Mouse (Mus musculus) ES-Bruce4 (cell line): ENCODE results near the gene Bmp5. TPM values are rescaled to one million over a fixed set of nuclear protein-coding genes. Genes with fewer than 3 reads are reported as not detected.

Experiments
- H3K27ac ChIP-seq: 2 replicates; pipeline ENCODE4 v1.5.1; 2012; ENCODE audit warnings: low read length, inconsistent platforms; ENCODE audit not compliant: insufficient read depth
- H3K27me3 ChIP-seq: 2 replicates; pipeline ENCODE4 v1.6.1; 2012; ENCODE audit warnings: mild to moderate bottlenecking, low read length, inconsistent platforms; ENCODE audit not compliant: control insufficient read depth, poor library complexity, insufficient read depth, severe bottlenecking
- H3K36me3 ChIP-seq: 2 replicates; pipeline ENCODE4 v1.6.1; 2012; ENCODE audit warnings: inconsistent platforms, mild to moderate bottlenecking, low read length, moderate library complexity; ENCODE audit not compliant: control insufficient read depth, poor library complexity, insufficient read depth, severe bottlenecking
- H3K4me1 ChIP-seq: one replicate; pipeline ENCODE4 v1.8.1; 2011; ENCODE audit warnings: low read length; ENCODE audit not compliant: control insufficient read depth, insufficient read depth
- H3K4me3 ChIP-seq: 2 replicates; pipeline ENCODE4 v1.5.1; 2011; ENCODE audit warnings: low read depth, mild to moderate bottlenecking, low read length
- H3K9ac ChIP-seq: 2 replicates; pipeline ENCODE4 v1.6.1; 2012; ENCODE audit warnings: low read depth, mild to moderate bottlenecking, inconsistent platforms; ENCODE audit not compliant: poor library complexity, severe bottlenecking
- H3K9me3 ChIP-seq: replicated peaks from 2 replicates; pipeline ENCODE4 v1.6.1; 2012; ENCODE audit warnings: mild to moderate bottlenecking, low read length, inconsistent platforms; ENCODE audit not compliant: control insufficient read depth, poor library complexity, insufficient read depth, severe bottlenecking
- CTCF ChIP-seq: IDR thresholded peaks from one replicate; pipeline ENCODE4 v1.8.1; 2011; ENCODE audit warnings: low read depth, low read length
- EP300 ChIP-seq: IDR thresholded peaks from 2 replicates; pipeline ENCODE4 v1.6.1; 2011; ENCODE audit warnings: low read depth, low read length; ENCODE audit not compliant: insufficient read depth
- POLR2A ChIP-seq: IDR thresholded peaks from one replicate; pipeline ENCODE4 v1.8.1; 2011; ENCODE audit warnings: low read length; ENCODE audit not compliant: insufficient read depth
- polyA plus RNA-seq: library from polyadenylated mRNA; stranded (reverse); fragments of >200 nt; gene quantifications from 2 replicates; pipeline ENCODE4 v1.2.4, GENCODE M21; 2011; ENCODE audit warnings: low read depth; ENCODE audit not compliant: missing spikeins, insufficient read depth, insufficient read length

The Bmp5 gene
- polyA plus RNA-seq, result 0.46 and 0.84 TPM in 2 replicates

- no peak within 1 kb of the TSS for H3K9ac ChIP-seq
- no peak within 1 kb of the TSS for H3K4me3 ChIP-seq
- no peak within 1 kb of the TSS for H3K27ac ChIP-seq
- H3K27me3 ChIP-seq, result no peaks in the 10 kb centered on the region
- TF ChIP-seq EP300 (no peak), POLR2A (no peak), CTCF (no peak)
- H3K4me1 ChIP-seq, result no peaks in the 10 kb centered on the region
- H3K36me3 ChIP-seq, result no peaks in the 10 kb centered on the region
- no peaks in the 10 kb centered on the region for H3K9me3 ChIP-seq
Observed at GRCm38 (mm10) chr9:75775129-75775845, at the start of gene Bmp5. TSS of gene Bmp5 (plus strand) at chr9:75775364.

GRCm38 (mm10) chr9:75760075-75760474 lies 15.1 kb upstream of the Bmp5 start:
- no peaks in the 10 kb centered on the region for H3K9me3 ChIP-seq
- no peaks in the 10 kb centered on the region for H3K4me1 ChIP-seq
- no peaks in the 10 kb centered on the region for H3K36me3 ChIP-seq
- H3K9ac ChIP-seq, result no peak overlapping the region
- TF ChIP-seq EP300 (no peak), POLR2A (no peak), CTCF (no peak)
- no peak overlapping the region for H3K27ac ChIP-seq
- H3K4me3 ChIP-seq, result no peak overlapping the region
- no peaks in the 10 kb centered on the region for H3K27me3 ChIP-seq

DNA sequence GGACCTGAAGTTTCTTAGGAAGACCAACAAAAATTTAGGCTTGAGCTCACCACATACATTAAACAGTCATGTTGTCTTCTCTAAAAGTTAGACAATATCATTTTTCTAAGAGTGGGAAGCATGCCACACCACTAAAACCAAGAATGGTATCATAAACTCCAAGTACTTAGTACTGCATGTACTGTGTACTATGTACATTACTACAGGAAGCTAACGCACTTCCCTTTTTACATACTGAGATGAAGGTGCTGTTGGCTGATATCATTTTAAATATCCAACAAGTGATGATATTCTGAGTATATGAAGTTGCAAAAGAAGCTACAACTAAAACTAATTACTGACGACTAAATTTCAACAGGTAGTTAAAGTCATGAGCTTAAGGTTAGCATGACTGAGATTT lies 13.6 kb upstream of the Bmp5 start:
- Histone ChIP-seq H3K9ac (no peak overlapping the region), H3K4me1 (no peaks in the 10 kb centered on the region), H3K27me3 (no peaks in the 10 kb centered on the region), H3K9me3 (no peaks in the 10 kb centered on the region), H3K36me3 (no peaks in the 10 kb centered on the region), H3K4me3 (no peak overlapping the region), H3K27ac (no peak overlapping the region)
- TF ChIP-seq POLR2A (no peak), CTCF (no peak), EP300 (no peak)

- no peaks in the 10 kb centered on the region for H3K36me3 ChIP-seq
- no peak overlapping the region for H3K4me3 ChIP-seq
- no peak overlapping the region for H3K9ac ChIP-seq
- no peaks in the 10 kb centered on the region for H3K9me3 ChIP-seq
- no peak for TF ChIP-seq CTCF
- no peak for TF ChIP-seq POLR2A
- TF ChIP-seq EP300, result no peak
- no peak overlapping the region for H3K27ac ChIP-seq
- H3K27me3 ChIP-seq, result no peaks in the 10 kb centered on the region
- H3K4me1 ChIP-seq, result no peaks in the 10 kb centered on the region
Observed at GRCm38 (mm10) chr9:75762487-75762886, 12.7 kb upstream of the Bmp5 start.

DNA sequence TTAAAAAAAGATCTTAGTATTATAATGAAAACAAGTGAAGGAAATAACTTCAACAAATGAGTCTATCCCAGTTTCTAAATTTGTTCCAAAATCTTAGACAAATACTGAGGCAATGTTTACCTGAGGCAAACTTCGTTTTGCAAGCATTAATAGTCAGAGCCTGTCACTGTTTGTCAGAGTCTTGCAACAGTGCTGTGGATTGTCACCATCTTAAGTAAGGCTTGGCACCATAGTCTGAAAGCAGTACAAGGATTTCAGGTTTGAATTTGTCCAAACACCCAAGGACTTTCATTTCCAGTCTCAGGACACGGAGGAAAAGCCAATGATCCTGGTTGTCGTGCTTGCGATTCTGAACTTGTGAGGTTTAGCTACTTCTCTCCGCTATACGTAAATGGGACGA lies 10.4 kb upstream of the Bmp5 start:
- no peak overlapping the region for H3K4me3 ChIP-seq
- no peak overlapping the region for H3K9ac ChIP-seq

DNA sequence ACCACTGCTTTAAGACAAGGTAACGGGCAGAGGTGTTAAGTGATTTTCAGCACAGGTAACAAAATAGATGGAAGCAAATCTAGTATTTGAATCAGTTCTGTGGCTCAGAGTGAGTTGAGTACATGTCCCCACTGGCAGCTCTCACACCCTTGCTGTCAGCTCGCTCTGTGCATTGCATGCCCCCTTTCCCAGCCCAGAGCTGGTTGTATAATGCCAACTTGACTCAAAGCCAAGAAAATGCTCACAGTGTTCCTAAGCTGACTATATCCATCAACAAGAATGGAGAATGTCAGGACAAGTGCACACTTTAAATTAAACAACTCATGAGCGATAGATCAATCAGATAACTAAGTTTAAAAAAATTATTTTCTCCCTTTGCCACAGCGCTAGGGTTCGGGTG lies 8.6 kb upstream of the Bmp5 start:
- Histone ChIP-seq H3K27me3 (no peaks in the 10 kb centered on the region), H3K9me3 (no peaks in the 10 kb centered on the region), H3K4me3 (no peak overlapping the region), H3K9ac (no peak overlapping the region), H3K4me1 (no peaks in the 10 kb centered on the region), H3K36me3 (no peaks in the 10 kb centered on the region), H3K27ac (no peak overlapping the region)
- TF ChIP-seq CTCF (no peak), EP300 (no peak), POLR2A (no peak)

More for the DNA sequence above, 10.4 kb upstream of the Bmp5 start:
- Histone ChIP-seq H3K36me3 (no peaks in the 10 kb centered on the region), H3K27me3 (no peaks in the 10 kb centered on the region), H3K27ac (no peak overlapping the region), H3K4me1 (no peaks in the 10 kb centered on the region), H3K9me3 (no peaks in the 10 kb centered on the region)
- TF ChIP-seq CTCF (no peak), POLR2A (no peak), EP300 (no peak)
